Mouse (Mus musculus) cortical plate, adult 2 months (tissue): ENCODE measurements around the gene Qrfp.
A peak's percentile ranks its signal among the peaks of the same experiment; 100 is the strongest.

Experiments used
- CTCF ChIP-seq: fragments of 200-500 bp; IDR thresholded peaks from 2 replicates; pipeline ENCODE4 v1.5.1; 2011; ENCODE audit warnings: mild to moderate bottlenecking, control low read depth, low read length; ENCODE audit not compliant: insufficient read depth; ENCODE audit errors: extremely low read depth
- POLR2A ChIP-seq: fragments of 200-500 bp; IDR thresholded peaks from 2 replicates; pipeline ENCODE4 v1.6.1; 2011; ENCODE audit warnings: mild to moderate bottlenecking, low read length, control low read depth; ENCODE audit not compliant: insufficient read depth; ENCODE audit errors: extremely low read depth

DNA sequence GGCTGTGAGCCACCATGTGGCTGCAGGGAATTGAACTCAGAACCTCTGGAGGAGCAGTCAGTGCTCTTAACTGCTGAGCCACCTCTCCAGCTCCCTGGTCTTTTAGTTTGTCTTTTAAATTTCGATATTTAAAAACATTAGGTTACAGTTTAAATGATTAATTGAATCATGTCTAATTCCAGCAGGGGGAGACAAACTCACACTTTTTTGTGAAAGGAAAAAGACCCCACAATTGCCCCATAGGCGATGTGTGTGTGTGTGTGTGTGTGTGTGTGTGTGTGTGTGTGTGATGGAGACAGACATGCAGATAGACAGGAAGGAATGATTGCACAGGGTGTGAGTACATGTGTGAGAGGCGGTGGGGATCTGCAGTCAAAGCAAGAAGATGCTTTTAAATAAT is 22.2 kb downstream of the Qrfp start:
- no peak for TF ChIP-seq POLR2A
- TF ChIP-seq CTCF: 0 out of 2 replicates have a peak, but pooled peaks have one; percentile 2
